Mouse (Mus musculus): ENCODE results near the gene Phf5a. TPM values are rescaled to one million over a fixed set of nuclear protein-coding genes. Genes with fewer than 3 reads are reported as not detected.

The Phf5a gene
- polyA plus RNA-seq, 1 experiment from 2014 or later: 136 TPM

- Histone ChIP-seq H3K9ac (replicated peaks) (no peak overlapping the region), H3K4me1 (replicated peaks) (no peaks in the 10 kb centered on the region), H3K4me3 (replicated peaks) (no peak overlapping the region), H3K9me3 (no peaks in the 10 kb centered on the region), H3K36me3 (peaks cover 88% of the 10 kb centered on the region), H3K4me2 (replicated peaks) (no peak overlapping the region), H3K27ac (no peak overlapping the region), H3K27me3 (no peaks in the 10 kb centered on the region)
- no peak for ATAC-seq
- WGBS: 96% methylated on average over 2 of the region's 2 CpGs
Measured at GRCm38 (mm10) chr15:81898751-81899150, 27.0 kb upstream of the Phf5a start.

- Histone ChIP-seq H3K27ac (no peak overlapping the region), H3K4me1 (replicated peaks) (no peaks in the 10 kb centered on the region), H3K9me3 (no peaks in the 10 kb centered on the region), H3K4me2 (replicated peaks) (no peak overlapping the region), H3K4me3 (replicated peaks) (no peak overlapping the region), H3K36me3 (peaks cover 85% of the 10 kb centered on the region), H3K9ac (replicated peaks) (no peak overlapping the region), H3K27me3 (no peaks in the 10 kb centered on the region)
- WGBS: 94% methylated on average over 5 of the region's 5 CpGs
- ATAC-seq: no peak
Measured at GRCm38 (mm10) chr15:81897607-81898285, 26.0 kb upstream of the Phf5a start.

- 85% methylated on average over 2 of the region's 2 CpGs for WGBS
Measured at GRCm38 (mm10) chr15:81896407-81896806, 24.7 kb upstream of the Phf5a start.

GRCm38 (mm10) chr15:81894002-81894401, 22.3 kb upstream of the Phf5a start:
- peaks cover 87% of the 10 kb centered on the region for H3K36me3 ChIP-seq
- H3K4me3 ChIP-seq (replicated peaks): no peak overlapping the region
- H3K4me1 ChIP-seq (replicated peaks): no peaks in the 10 kb centered on the region
- H3K27me3 ChIP-seq: no peaks in the 10 kb centered on the region
- no peak overlapping the region for H3K4me2 ChIP-seq (replicated peaks)
- no peak overlapping the region for H3K9ac ChIP-seq (replicated peaks)
- no peak overlapping the region for H3K27ac ChIP-seq
- WGBS: 88% methylated on average over 1 of the region's 1 CpGs
- no peaks in the 10 kb centered on the region for H3K9me3 ChIP-seq
- no peak for ATAC-seq

More at GRCm38 (mm10) chr15:81896407-81896806, 24.7 kb upstream of the Phf5a start:
- H3K27ac ChIP-seq: no peak overlapping the region
- no peak overlapping the region for H3K9ac ChIP-seq (replicated peaks)
- H3K9me3 ChIP-seq: no peaks in the 10 kb centered on the region
- no peak overlapping the region for H3K4me2 ChIP-seq (replicated peaks)
- H3K4me3 ChIP-seq (replicated peaks): no peak overlapping the region
- H3K27me3 ChIP-seq: no peaks in the 10 kb centered on the region
- peaks cover 84% of the 10 kb centered on the region for H3K36me3 ChIP-seq
- ATAC-seq: no peak
- no peaks in the 10 kb centered on the region for H3K4me1 ChIP-seq (replicated peaks)

GRCm38 (mm10) chr15:81891822-81892580, 20.3 kb upstream of the Phf5a start:
- peaks cover 79% of the 10 kb centered on the region for H3K36me3 ChIP-seq
- no peak overlapping the region for H3K4me2 ChIP-seq (replicated peaks)
- H3K4me1 ChIP-seq (replicated peaks): no peaks in the 10 kb centered on the region
- H3K4me3 ChIP-seq (replicated peaks): no peak overlapping the region
- no peak overlapping the region for H3K27ac ChIP-seq
- H3K27me3 ChIP-seq: no peaks in the 10 kb centered on the region
- no peaks in the 10 kb centered on the region for H3K9me3 ChIP-seq
- 91% methylated on average over 8 of the region's 8 CpGs for WGBS
- ATAC-seq: no peak
- no peak overlapping the region for H3K9ac ChIP-seq (replicated peaks)

- Histone ChIP-seq H3K4me1 (replicated peaks) (no peaks in the 10 kb centered on the region), H3K36me3 (peaks cover 72% of the 10 kb centered on the region), H3K9ac (replicated peaks) (no peak overlapping the region), H3K27ac (no peak overlapping the region), H3K27me3 (no peaks in the 10 kb centered on the region), H3K4me2 (replicated peaks) (no peak overlapping the region), H3K9me3 (no peaks in the 10 kb centered on the region), H3K4me3 (replicated peaks) (no peak overlapping the region)
- 93% methylated on average over 7 of the region's 7 CpGs for WGBS
- ATAC-seq: no peak
Measured at GRCm38 (mm10) chr15:81891140-81891802, 19.6 kb upstream of the Phf5a start.

GRCm38 (mm10) chr15:81889175-81889574, 17.5 kb upstream of the Phf5a start:
- no peaks in the 10 kb centered on the region for H3K4me1 ChIP-seq (replicated peaks)
- no peak overlapping the region for H3K4me2 ChIP-seq (replicated peaks)
- no peak overlapping the region for H3K27ac ChIP-seq
- no peak overlapping the region for H3K9ac ChIP-seq (replicated peaks)
- no peak overlapping the region for H3K4me3 ChIP-seq (replicated peaks)
- H3K9me3 ChIP-seq: no peaks in the 10 kb centered on the region
- H3K27me3 ChIP-seq: no peaks in the 10 kb centered on the region
- 97% methylated on average over 7 of the region's 7 CpGs for WGBS
- H3K36me3 ChIP-seq: peaks cover 54% of the 10 kb centered on the region
- no peak for ATAC-seq

- 93% methylated on average over 6 of the region's 6 CpGs for WGBS
- H3K9me3 ChIP-seq: no peaks in the 10 kb centered on the region
- H3K36me3 ChIP-seq: peaks cover 38% of the 10 kb centered on the region
- no peak for ATAC-seq
- no peaks in the 10 kb centered on the region for H3K4me1 ChIP-seq (replicated peaks)
- H3K9ac ChIP-seq (replicated peaks): no peak overlapping the region
- no peak overlapping the region for H3K4me2 ChIP-seq (replicated peaks)
- H3K27me3 ChIP-seq: no peaks in the 10 kb centered on the region
- no peak overlapping the region for H3K4me3 ChIP-seq (replicated peaks)
- no peak overlapping the region for H3K27ac ChIP-seq
Measured at GRCm38 (mm10) chr15:81886795-81887550, 15.3 kb upstream of the Phf5a start.

GRCm38 (mm10) chr15:81885418-81885934, 13.8 kb upstream of the Phf5a start:
- Histone ChIP-seq H3K9me3 (no peaks in the 10 kb centered on the region), H3K4me2 (replicated peaks) (no peak overlapping the region), H3K27ac (no peak overlapping the region), H3K4me3 (replicated peaks) (no peak overlapping the region), H3K36me3 (peaks cover 24% of the 10 kb centered on the region), H3K27me3 (no peaks in the 10 kb centered on the region), H3K9ac (replicated peaks) (no peak overlapping the region), H3K4me1 (replicated peaks) (peaks cover 10% of the 10 kb centered on the region)
- WGBS: 79% methylated on average over 3 of the region's 3 CpGs
- ATAC-seq: no peak

- Histone ChIP-seq H3K9ac (replicated peaks) (no peak overlapping the region), H3K4me3 (replicated peaks) (no peak overlapping the region), H3K27me3 (no peaks in the 10 kb centered on the region), H3K36me3 (no peaks in the 10 kb centered on the region), H3K4me1 (replicated peaks) (peaks cover 29% of the 10 kb centered on the region), H3K27ac (no peak overlapping the region), H3K9me3 (no peaks in the 10 kb centered on the region), H3K4me2 (replicated peaks) (no peak overlapping the region)
- 94% methylated on average over 3 of the region's 3 CpGs for WGBS
- no peak for ATAC-seq
Measured at GRCm38 (mm10) chr15:81882348-81882747, 10.6 kb upstream of the Phf5a start.

- Histone ChIP-seq H3K36me3 (no peaks in the 10 kb centered on the region), H3K27ac (peak overlapping the region; percentile 95), H3K9me3 (no peaks in the 10 kb centered on the region), H3K27me3 (no peaks in the 10 kb centered on the region), H3K4me2 (replicated peaks) (peak overlapping the region; percentile 39), H3K4me3 (replicated peaks) (no peak overlapping the region), H3K4me1 (replicated peaks) (peaks cover 31% of the 10 kb centered on the region), H3K9ac (replicated peaks) (peak overlapping the region; percentile 41)
- WGBS: 42% methylated on average over 5 of the region's 5 CpGs
- ATAC-seq: peak; percentile 91
Measured at GRCm38 (mm10) chr15:81879531-81880401, 8.1 kb upstream of the Phf5a start.
